Mouse (Mus musculus): ENCODE measurements around the gene Fbxo4.

Gene Fbxo4

DNA sequence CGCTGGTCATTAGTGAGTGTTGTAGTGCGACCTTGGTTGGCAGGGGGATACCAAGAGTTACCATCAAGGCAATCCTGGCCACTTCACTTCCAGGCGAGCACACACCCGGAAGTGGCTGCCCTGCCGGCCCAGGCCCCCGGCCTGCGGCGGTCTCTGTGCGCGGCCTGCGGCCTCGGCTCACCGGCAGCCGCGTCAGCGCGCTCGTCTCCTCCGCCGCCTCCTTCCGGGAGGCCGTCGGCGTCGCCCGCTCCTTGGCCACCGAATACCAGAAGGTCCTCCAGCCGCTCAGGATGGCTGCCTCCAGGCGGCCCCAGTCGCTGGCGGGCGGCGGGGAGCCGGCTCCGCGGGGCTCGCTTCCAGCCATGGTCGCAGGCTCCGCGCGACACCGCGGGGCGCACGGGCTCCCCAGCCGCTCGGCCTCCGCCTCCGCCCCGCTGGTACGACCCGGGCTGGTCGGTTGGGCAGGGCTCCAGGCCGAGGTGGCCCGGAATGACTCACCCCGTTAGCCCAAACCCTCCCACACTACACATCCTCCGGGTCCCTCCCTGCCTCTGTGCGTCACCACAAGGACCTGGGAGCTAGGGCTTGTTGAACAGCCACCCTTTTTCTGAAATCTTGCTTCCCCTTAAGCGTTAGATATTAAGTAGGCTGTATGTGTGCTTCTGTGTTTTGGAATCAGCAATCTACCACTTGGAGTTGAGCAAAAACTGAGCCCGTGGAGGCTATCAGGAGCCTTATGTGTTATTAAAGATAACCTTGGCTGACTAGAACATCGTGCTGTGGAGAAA lies at the start of gene Fbxo4:
Fbxo4 (minus strand) TSS at position 513 of the 788 bp plus-strand sequence.
- DNase-seq (ENCODE audit: low spot score in 2 of 2) = peak; percentile 86

- DNase-seq (ENCODE audit: low spot score in 2 of 2) = no peak
These were observed 49.6 kb upstream of the Fbxo4 start for GRCm38 (mm10) chr15:4028960-4029359.

GRCm38 (mm10) chr15:4028411-4028700 lies 49.0 kb upstream of the Fbxo4 start:
- no peak for DNase-seq (ENCODE audit: low spot score in 2 of 2)

DNA sequence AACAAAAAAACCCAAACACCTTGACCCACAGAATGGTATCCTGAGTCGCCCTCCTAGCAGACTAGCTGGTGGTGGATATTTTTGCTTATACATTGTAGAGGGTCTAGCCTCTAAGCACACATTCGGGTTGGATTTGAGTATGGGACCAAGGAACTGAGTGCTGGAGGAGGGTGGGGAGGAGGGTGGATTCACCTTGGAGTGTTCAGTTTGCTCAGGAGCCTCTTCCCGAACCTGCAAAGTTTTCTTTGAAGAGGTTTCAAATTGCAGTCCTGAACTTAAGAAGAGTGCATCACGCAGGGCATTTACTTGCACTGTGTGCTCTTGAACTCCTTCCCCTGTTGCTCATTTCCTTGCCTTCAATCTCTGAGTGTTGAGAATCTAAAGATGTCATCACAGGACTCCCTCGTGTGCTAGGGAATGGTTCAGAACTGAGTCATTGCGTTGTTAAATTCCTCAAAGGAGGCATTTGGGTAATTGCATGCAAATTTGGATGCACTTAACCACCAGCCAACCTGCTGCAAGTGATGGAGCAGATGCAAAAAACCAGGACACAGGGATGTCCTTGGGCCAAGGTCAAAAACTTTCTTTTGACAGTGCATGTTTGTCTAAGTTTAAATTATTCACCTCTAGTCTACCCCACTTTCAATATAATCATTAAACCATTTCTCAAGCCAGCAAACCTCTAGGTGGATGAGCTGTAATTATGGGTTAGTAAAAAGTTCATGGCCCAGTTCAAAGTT lies 48.5 kb upstream of the Fbxo4 start:
- no peak for DNase-seq (ENCODE audit: low spot score in 2 of 2)

DNA sequence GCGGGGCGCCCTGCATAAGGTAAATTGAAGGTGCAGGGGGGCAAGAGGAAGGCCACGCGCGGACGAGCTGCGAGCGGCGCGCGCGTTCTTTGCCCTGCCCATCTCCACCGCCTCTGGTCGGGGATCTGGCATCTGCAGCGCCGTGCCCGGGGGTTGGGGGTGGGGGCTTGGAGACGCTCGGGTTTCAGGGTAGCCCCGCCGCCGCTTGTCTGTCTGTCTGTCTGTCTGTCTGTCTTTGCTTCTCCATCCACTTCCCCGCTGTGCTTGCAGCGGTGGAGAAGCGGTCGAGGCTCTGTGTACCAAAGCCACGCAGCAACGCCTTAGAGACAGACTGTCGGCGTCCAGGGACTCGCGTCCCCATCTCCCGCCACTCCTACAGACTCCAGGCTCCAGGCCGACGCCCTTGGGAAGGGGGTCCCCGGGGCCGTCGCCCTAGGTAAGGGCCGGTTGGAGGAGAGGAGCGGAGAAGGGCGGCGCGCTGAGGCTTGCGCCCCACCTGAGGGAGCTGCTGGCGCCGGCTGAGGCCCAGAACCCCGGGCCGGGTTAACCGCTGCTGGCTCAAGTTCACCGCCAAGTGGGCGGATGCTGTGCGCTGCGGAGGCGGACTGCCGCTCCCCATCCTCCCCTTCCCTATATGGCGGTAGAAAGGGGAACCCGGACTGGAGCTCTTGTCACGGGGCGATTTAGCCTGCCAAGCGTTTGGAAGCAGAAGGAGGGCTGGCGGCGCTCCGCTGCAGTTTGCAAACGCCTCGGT lies 47.6 kb upstream of the Fbxo4 start:
- DNase-seq (ENCODE audit: low spot score in 2 of 2) = peak; percentile 53 to 70

- DNase-seq (ENCODE audit: low spot score in 2 of 2) = peak; percentile 76 to 81
These were observed 46.9 kb upstream of the Fbxo4 start, which contains the start of gene Oxct1 for GRCm38 (mm10) chr15:4026231-4026773. Gene Oxct1, plus strand, starts transcription at chr15:4026383.

GRCm38 (mm10) chr15:4025508-4025904 lies 46.1 kb upstream of the Fbxo4 start:
- DNase-seq (ENCODE audit: low spot score in 2 of 2) = no peak

GRCm38 (mm10) chr15:4024726-4025507 lies 45.5 kb upstream of the Fbxo4 start:
- DNase-seq (ENCODE audit: low spot score in 2 of 2) = no peak

DNA sequence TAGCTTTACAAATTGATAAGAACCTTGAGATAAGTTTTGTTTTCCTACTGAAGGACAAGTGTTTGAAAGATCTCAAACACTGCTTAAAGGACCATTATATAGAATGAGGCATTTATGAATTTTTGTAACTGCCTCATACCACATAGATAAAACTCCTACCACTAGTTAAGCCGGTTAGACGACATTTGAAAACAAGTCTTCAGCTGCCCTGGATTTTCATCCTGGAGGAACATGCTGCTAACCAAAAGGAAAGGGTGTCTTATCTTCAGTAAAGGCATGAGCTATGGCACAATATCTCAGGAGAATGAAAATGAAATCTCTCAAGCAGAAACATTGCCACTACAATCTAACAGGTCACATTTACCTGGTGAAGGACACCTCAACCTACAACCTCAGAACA lies 44.4 kb upstream of the Fbxo4 start:
- no peak for DNase-seq (ENCODE audit: low spot score in 2 of 2)

- no peak for DNase-seq (ENCODE audit: low spot score in 2 of 2)
These were observed 41.3 kb upstream of the Fbxo4 start for GRCm38 (mm10) chr15:4020711-4021110.

GRCm38 (mm10) chr15:4013873-4014272 lies 34.5 kb upstream of the Fbxo4 start:
- no peak for DNase-seq (ENCODE audit: low spot score in 2 of 2)

GRCm38 (mm10) chr15:4000536-4000935 lies 21.2 kb upstream of the Fbxo4 start:
- DNase-seq (ENCODE audit: low spot score in 2 of 2) = no peak

DNA sequence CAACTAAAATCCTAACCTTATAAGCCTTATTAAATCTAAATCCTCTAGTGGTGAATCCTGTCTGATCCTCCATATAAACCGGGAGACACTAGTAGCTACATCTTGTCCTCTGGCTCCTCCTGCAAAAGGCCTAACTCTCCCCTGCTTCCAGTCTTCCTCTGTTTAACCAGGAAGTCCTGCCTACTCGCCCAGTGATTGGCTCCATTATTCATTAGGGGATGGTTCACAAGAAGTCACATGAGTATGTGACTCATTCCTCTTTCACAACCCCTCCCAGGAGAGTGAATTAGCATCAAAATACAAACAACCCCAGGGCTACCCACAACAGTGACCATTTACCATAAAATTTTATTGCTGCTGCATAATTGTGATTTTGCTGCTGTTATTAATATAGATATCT lies 19.8 kb upstream of the Fbxo4 start:
- DNase-seq (ENCODE audit: low spot score in 2 of 2) = no peak

DNA sequence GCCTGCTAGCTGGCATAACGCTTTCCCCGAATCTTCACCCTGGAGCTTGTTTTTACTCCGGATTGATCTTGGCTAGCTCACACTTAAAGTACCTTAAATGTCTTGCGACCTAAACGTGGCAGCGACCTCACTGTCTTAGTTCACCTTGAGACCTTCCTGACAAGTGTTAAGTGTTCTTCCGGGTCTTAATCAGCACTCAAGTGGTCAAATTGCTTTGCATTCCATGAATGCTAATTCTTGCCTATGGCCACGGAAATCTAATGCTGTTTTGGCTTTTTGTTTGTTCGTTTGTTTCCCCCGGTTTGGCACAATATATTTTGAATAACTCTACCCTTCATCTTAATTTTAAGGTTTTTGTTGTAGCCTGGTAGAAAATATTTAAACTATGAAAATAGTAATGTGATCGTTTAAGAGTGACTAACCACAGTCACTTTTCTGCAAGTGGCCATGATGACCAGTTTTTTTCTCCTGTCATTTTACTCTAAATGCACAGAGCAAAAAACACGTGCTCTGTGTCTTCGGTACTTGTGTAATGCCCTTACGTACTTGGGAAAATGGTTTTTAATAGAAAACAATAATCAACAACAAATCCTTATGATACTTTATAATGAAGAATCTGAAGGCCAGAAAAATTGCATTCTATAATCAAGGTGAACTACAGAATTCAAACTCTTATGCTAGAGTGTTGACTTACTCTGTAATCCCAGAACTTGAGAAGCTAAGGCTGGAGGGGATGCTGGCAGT lies 17.1 kb upstream of the Fbxo4 start:
- no peak for DNase-seq (ENCODE audit: low spot score in 2 of 2)

DNA sequence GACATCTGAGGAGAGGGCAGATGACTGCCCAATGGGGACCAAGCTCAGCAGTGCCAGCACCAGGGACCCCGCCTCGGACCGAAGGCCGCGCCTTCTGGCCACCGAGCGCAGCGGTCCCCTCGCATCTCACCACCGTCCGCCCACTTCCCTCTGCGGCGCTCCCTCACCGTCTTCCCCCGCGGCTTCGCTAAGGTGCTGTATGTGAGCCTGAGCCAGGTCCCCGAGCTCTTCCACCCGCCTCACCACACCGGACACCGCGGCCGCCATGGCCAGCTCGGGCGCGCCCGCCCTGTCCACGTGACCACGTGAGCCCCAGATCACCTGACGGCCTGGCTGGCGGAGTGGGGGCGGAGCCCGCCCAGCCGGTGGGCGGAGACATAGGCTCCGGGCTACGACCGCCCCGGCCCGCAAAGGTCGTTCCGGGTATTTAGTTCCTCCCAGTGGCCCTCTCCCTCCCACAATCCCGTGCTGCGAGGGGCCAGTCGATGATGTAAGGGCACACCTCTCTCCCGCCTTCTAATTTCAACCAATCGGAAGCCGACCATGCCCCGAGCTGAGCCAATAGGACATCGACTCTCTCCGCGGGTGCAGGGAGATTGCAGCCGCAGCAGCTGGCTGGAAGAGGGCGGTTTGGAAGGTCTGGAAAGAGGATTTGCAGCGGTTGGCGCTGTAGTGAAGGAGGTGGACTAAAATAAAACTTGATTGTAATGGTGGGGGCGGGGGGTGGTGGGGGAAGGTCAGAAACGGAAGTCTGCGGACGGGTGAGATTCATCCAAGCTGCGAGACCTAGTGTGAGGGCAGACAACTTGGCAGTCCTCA lies 16.3 kb upstream of the Fbxo4 start, which contains the start of gene AW549877:
AW549877 (minus strand) TSS at position 297 of the 819 bp plus-strand sequence.
- DNase-seq (ENCODE audit: low spot score in 2 of 2) = peak; percentile 99

- no peak for DNase-seq (ENCODE audit: low spot score in 2 of 2)
These were observed 15.6 kb upstream of the Fbxo4 start for GRCm38 (mm10) chr15:3994852-3995447.

DNA sequence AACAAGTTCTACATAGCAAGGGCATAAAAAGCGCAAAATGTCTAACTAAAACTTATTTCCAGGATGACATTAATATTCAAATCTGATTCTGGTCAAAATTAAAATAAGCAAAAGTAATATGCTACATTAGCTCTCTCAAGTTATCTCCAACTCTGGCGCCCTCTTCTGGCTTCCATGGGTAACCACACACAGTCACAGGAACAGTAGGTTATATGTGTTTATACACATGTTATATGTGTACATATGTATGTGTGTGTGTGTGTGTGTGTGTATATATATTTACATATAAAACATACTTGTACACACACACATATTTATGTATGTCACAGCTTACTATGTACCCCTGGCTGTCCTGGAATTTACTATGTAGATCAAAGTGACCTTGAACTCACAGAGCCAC lies 8.6 kb upstream of the Fbxo4 start:
- DNase-seq (ENCODE audit: low spot score in 2 of 2) = peak; percentile 21 to 58

DNA sequence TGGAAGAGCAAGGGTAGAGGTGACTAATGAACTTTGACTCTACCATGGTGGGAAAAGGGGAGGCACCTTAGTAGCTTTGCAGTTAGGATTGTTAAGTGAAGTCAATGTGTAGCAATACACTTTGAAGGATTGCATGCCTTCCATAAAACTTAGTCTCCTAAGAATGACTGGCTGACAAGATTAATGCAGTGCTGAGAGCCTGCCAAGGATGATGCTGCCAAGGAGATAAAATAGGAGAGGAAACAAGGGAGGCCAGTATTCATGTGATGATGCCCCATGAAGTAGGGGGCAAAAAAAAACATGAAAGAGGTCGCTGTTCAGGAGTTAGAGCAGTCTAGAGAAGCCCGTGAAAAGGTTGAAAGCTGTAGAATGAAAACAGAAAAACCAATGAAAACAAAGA lies 5.5 kb upstream of the Fbxo4 start:
- DNase-seq (ENCODE audit: low spot score in 2 of 2) = no peak

DNA sequence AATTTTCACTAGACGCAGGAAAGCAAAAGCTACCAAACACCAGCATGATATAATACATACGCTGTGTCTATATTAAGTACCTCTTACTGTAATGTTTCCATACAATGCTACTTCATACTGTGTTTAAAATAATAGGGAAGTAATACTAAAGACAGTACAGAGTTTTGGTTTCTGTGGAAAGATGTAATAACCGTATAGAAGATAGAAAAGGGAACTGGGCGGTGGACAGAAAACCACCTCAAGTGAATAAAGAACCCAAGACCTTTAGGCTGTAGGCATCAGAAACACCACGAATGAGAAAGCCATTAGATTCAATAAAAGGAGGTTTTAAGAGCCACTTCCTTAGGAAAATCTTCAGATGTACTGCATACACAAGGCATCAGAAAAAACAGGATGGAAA lies 3.4 kb upstream of the Fbxo4 start:
- peak in 1 of 2 experiments; percentile 15 for DNase-seq (ENCODE audit: low spot score in 2 of 2)

All from natural killer cell, adult 2 months (primary cell).